Mouse (Mus musculus): Measurements from ENCODE around the gene Caln1. TPM values are rescaled to one million over a fixed set of nuclear protein-coding genes. Genes with fewer than 3 reads are reported as not detected.

The Caln1 gene
- polyA plus RNA-seq, 1 experiment from 2014 or later: not detected

- 70% methylated on average over 6 of the region's 6 CpGs for WGBS
These were observed 227.3 kb downstream of the Caln1 start for GRCm38 (mm10) chr5:130596541-130596940.

GRCm38 (mm10) chr5:130613657-130614056 is 244.4 kb downstream of the Caln1 start:
- Histone ChIP-seq H3K27ac (ENCODE audit: low read length) (no peak overlapping the region), H3K27me3 (replicated peaks; ENCODE audit: insufficient read depth, low read length) (no peaks in the 10 kb centered on the region), H3K4me2 (replicated peaks; ENCODE audit: low read depth, low read length) (no peak overlapping the region), H3K4me3 (ENCODE audit: low read depth, low read length) (no peak overlapping the region), H3K9me3 (ENCODE audit: low read length) (no peaks in the 10 kb centered on the region), H3K9ac (replicated peaks; ENCODE audit: low read depth) (no peak overlapping the region), H3K4me1 (ENCODE audit: insufficient read depth, low read depth, low read length) (no peaks in the 10 kb centered on the region), H3K36me3 (ENCODE audit: insufficient read depth, low read length) (no peaks in the 10 kb centered on the region)
- ATAC-seq (no peak), DNase-seq (ENCODE audit: low spot score) (no peak)
- TF ChIP-seq CTCF (IDR thresholded peaks at IDR 0.05): no peak
- TF ChIP-seq EP300 (IDR thresholded peaks at IDR 0.05): no peak
- WGBS: 72% methylated on average over 3 of the region's 3 CpGs

More at GRCm38 (mm10) chr5:130596541-130596940, 227.3 kb downstream of the Caln1 start:
- H3K4me1 ChIP-seq (ENCODE audit: insufficient read depth, low read depth, low read length): no peaks in the 10 kb centered on the region
- no peaks in the 10 kb centered on the region for H3K27me3 ChIP-seq (replicated peaks; ENCODE audit: insufficient read depth, low read length)
- H3K36me3 ChIP-seq (ENCODE audit: insufficient read depth, low read length): no peaks in the 10 kb centered on the region
- H3K4me2 ChIP-seq (replicated peaks; ENCODE audit: low read depth, low read length): no peak overlapping the region
- H3K9ac ChIP-seq (replicated peaks; ENCODE audit: low read depth): no peak overlapping the region
- no peak for ATAC-seq
- TF ChIP-seq CTCF (IDR thresholded peaks at IDR 0.05): no peak
- TF ChIP-seq EP300 (IDR thresholded peaks at IDR 0.05): no peak
- no peak overlapping the region for H3K4me3 ChIP-seq (ENCODE audit: low read depth, low read length)
- DNase-seq (ENCODE audit: low spot score): no peak
- H3K27ac ChIP-seq (ENCODE audit: low read length): no peak overlapping the region
- H3K9me3 ChIP-seq (ENCODE audit: low read length): no peaks in the 10 kb centered on the region

GRCm38 (mm10) chr5:130614209-130614608 is 245.0 kb downstream of the Caln1 start:
- 59% methylated on average over 3 of the region's 3 CpGs for WGBS
- H3K27me3 ChIP-seq (replicated peaks; ENCODE audit: insufficient read depth, low read length): no peaks in the 10 kb centered on the region

GRCm38 (mm10) chr5:130620060-130620459 is 250.8 kb downstream of the Caln1 start:
- WGBS: 83% methylated on average over 7 of the region's 7 CpGs
- Histone ChIP-seq H3K27me3 (replicated peaks; ENCODE audit: insufficient read depth, low read length) (no peaks in the 10 kb centered on the region), H3K4me1 (ENCODE audit: insufficient read depth, low read depth, low read length) (no peaks in the 10 kb centered on the region), H3K4me2 (replicated peaks; ENCODE audit: low read depth, low read length) (no peak overlapping the region), H3K27ac (ENCODE audit: low read length) (no peak overlapping the region), H3K36me3 (ENCODE audit: insufficient read depth, low read length) (no peaks in the 10 kb centered on the region), H3K4me3 (ENCODE audit: low read depth, low read length) (no peak overlapping the region), H3K9me3 (ENCODE audit: low read length) (no peaks in the 10 kb centered on the region), H3K9ac (replicated peaks; ENCODE audit: low read depth) (no peak overlapping the region)
- no peak for DNase-seq (ENCODE audit: low spot score)
- TF ChIP-seq CTCF (IDR thresholded peaks at IDR 0.05) (no peak), EP300 (IDR thresholded peaks at IDR 0.05) (no peak)
- no peak for ATAC-seq

More at GRCm38 (mm10) chr5:130614209-130614608, 245.0 kb downstream of the Caln1 start:
- Histone ChIP-seq H3K4me1 (ENCODE audit: insufficient read depth, low read depth, low read length) (no peaks in the 10 kb centered on the region), H3K9ac (replicated peaks; ENCODE audit: low read depth) (no peak overlapping the region), H3K9me3 (ENCODE audit: low read length) (no peaks in the 10 kb centered on the region), H3K27ac (ENCODE audit: low read length) (no peak overlapping the region), H3K36me3 (ENCODE audit: insufficient read depth, low read length) (no peaks in the 10 kb centered on the region), H3K4me2 (replicated peaks; ENCODE audit: low read depth, low read length) (no peak overlapping the region), H3K4me3 (ENCODE audit: low read depth, low read length) (no peak overlapping the region)
- TF ChIP-seq EP300 (IDR thresholded peaks at IDR 0.05): no peak
- TF ChIP-seq CTCF (IDR thresholded peaks at IDR 0.05): no peak
- DNase-seq (ENCODE audit: low spot score) (no peak), ATAC-seq (no peak)

GRCm38 (mm10) chr5:130623206-130623605 is 254.0 kb downstream of the Caln1 start:
- Histone ChIP-seq H3K36me3 (ENCODE audit: insufficient read depth, low read length) (no peaks in the 10 kb centered on the region), H3K4me3 (ENCODE audit: low read depth, low read length) (no peak overlapping the region), H3K27me3 (replicated peaks; ENCODE audit: insufficient read depth, low read length) (no peaks in the 10 kb centered on the region), H3K4me1 (ENCODE audit: insufficient read depth, low read depth, low read length) (no peaks in the 10 kb centered on the region), H3K4me2 (replicated peaks; ENCODE audit: low read depth, low read length) (no peak overlapping the region), H3K27ac (ENCODE audit: low read length) (no peak overlapping the region), H3K9me3 (ENCODE audit: low read length) (no peaks in the 10 kb centered on the region), H3K9ac (replicated peaks; ENCODE audit: low read depth) (no peak overlapping the region)
- DNase-seq (ENCODE audit: low spot score) (peak; percentile 89), ATAC-seq (peak; percentile 95)
- 39% methylated on average over 5 of the region's 5 CpGs for whole genome bisulfite sequencing
- TF ChIP-seq CTCF (IDR thresholded peaks at IDR 0.05) (0 out of 2 replicates have a peak, but pooled peaks have one; percentile 3), EP300 (IDR thresholded peaks at IDR 0.05) (peak; percentile 64)

- TF ChIP-seq CTCF (IDR thresholded peaks at IDR 0.05) (no peak), EP300 (IDR thresholded peaks at IDR 0.05) (no peak)
- no peak for ATAC-seq
These were observed 258.5 kb downstream of the Caln1 start for GRCm38 (mm10) chr5:130627800-130628199.

GRCm38 (mm10) chr5:130635397-130635796 is 266.1 kb downstream of the Caln1 start:
- DNase-seq (ENCODE audit: low spot score): no peak

More at GRCm38 (mm10) chr5:130627800-130628199, 258.5 kb downstream of the Caln1 start:
- Histone ChIP-seq H3K9ac (replicated peaks; ENCODE audit: low read depth) (no peak overlapping the region), H3K9me3 (ENCODE audit: low read length) (no peaks in the 10 kb centered on the region), H3K4me3 (ENCODE audit: low read depth, low read length) (no peak overlapping the region), H3K36me3 (ENCODE audit: insufficient read depth, low read length) (no peaks in the 10 kb centered on the region), H3K27me3 (replicated peaks; ENCODE audit: insufficient read depth, low read length) (no peaks in the 10 kb centered on the region), H3K4me1 (ENCODE audit: insufficient read depth, low read depth, low read length) (no peaks in the 10 kb centered on the region), H3K27ac (ENCODE audit: low read length) (no peak overlapping the region), H3K4me2 (replicated peaks; ENCODE audit: low read depth, low read length) (no peak overlapping the region)
- WGBS: 100% methylated on average over 2 of the region's 2 CpGs
- DNase-seq (ENCODE audit: low spot score): no peak

More at GRCm38 (mm10) chr5:130635397-130635796, 266.1 kb downstream of the Caln1 start:
- Histone ChIP-seq H3K9ac (replicated peaks; ENCODE audit: low read depth) (no peak overlapping the region), H3K9me3 (ENCODE audit: low read length) (no peaks in the 10 kb centered on the region), H3K27me3 (replicated peaks; ENCODE audit: insufficient read depth, low read length) (no peaks in the 10 kb centered on the region), H3K27ac (ENCODE audit: low read length) (no peak overlapping the region), H3K4me1 (ENCODE audit: insufficient read depth, low read depth, low read length) (no peaks in the 10 kb centered on the region), H3K36me3 (ENCODE audit: insufficient read depth, low read length) (no peaks in the 10 kb centered on the region), H3K4me2 (replicated peaks; ENCODE audit: low read depth, low read length) (no peak overlapping the region), H3K4me3 (ENCODE audit: low read depth, low read length) (no peak overlapping the region)
- WGBS: 89% methylated on average over 2 of the region's 2 CpGs
- TF ChIP-seq EP300 (IDR thresholded peaks at IDR 0.05) (no peak), CTCF (IDR thresholded peaks at IDR 0.05) (no peak)
- no peak for ATAC-seq
